Mouse (Mus musculus) stomach, embryonic 14.5 days (tissue): ENCODE measurements around the gene Rgs19. TPM values are rescaled to one million over a fixed set of nuclear protein-coding genes. Genes with fewer than 3 reads are reported as not detected.

Source experiments
- ATAC-seq: fragments of 200-750 bp; cut with Nextera tagmentation; 2 replicates; pipeline ENCODE4 v1.8.0; 2017; ENCODE audit warnings: low read depth, moderate TSS enrichment; ENCODE audit not compliant: insufficient number of reproducible peaks, insufficient read depth, low FRiP score
- H3K27ac ChIP-seq: fragments of 300-500 bp; sonication (generic); 2 replicates; pipeline ENCODE4 v1.5.1; 2014; ENCODE audit warnings: mild to moderate bottlenecking, low read length, moderate library complexity, mixed read lengths
- H3K27me3 ChIP-seq: fragments of 300-500 bp; sonication (generic); 2 replicates; pipeline ENCODE4 v1.6.1; 2014; ENCODE audit warnings: low read length, control low read depth, mixed read lengths; ENCODE audit not compliant: control insufficient read depth, insufficient read depth
- H3K36me3 ChIP-seq: fragments of 300-500 bp; sonication (generic); 2 replicates; pipeline ENCODE4 v1.6.1; 2014; ENCODE audit warnings: mild to moderate bottlenecking, control low read depth, low read length, moderate library complexity, mixed read lengths; ENCODE audit not compliant: control insufficient read depth, insufficient read depth
- H3K4me1 ChIP-seq: fragments of 300-500 bp; sonication (generic); 2 replicates; pipeline ENCODE4 v1.6.1; 2014; ENCODE audit warnings: low read length, control low read depth, mixed read lengths; ENCODE audit not compliant: control insufficient read depth, insufficient read depth
- H3K4me2 ChIP-seq: fragments of 300-500 bp; sonication (generic); replicated peaks from 2 replicates; pipeline ENCODE4 v1.6.1; 2014; ENCODE audit warnings: low read depth, low read length, control low read depth
- H3K4me3 ChIP-seq: fragments of 300-500 bp; sonication (generic); 2 replicates; pipeline ENCODE4 v1.5.1; 2014; ENCODE audit warnings: low read depth, low read length, control low read depth
- H3K9ac ChIP-seq: fragments of 300-500 bp; sonication (generic); replicated peaks from 2 replicates; pipeline ENCODE4 v1.6.1; 2014; ENCODE audit warnings: low read depth, mild to moderate bottlenecking, control low read depth, low read length, moderate library complexity, mixed read lengths
- H3K9me3 ChIP-seq: fragments of 300-500 bp; sonication (generic); 2 replicates; pipeline ENCODE4 v1.6.1; 2016; ENCODE audit warnings: low read depth, low read length, control low read depth; ENCODE audit not compliant: control insufficient read depth
- WGBS: fragments of 180-500 bp; shearing (Covaris S2); extraction: QIAGEN DNeasy Blood & Tissue Kit; methylation state at CpG from one replicate; pipeline ENCODE4 v1.1.7; 2014; 5-methylcytosine and 5-hydroxymethylcytosine counted together
- polyA plus RNA-seq: library from polyadenylated mRNA; unstranded; fragments of >200 nt; fragmentation: Nextera tagmentation; extraction: Ambion mirVana; gene quantifications from 2 replicates; pipeline ENCODE4 v1.2.1, GENCODE M21; 2014

The Rgs19 gene
- polyA plus RNA-seq, 1 experiment from 2014 or later: 88.8 TPM

DNA sequence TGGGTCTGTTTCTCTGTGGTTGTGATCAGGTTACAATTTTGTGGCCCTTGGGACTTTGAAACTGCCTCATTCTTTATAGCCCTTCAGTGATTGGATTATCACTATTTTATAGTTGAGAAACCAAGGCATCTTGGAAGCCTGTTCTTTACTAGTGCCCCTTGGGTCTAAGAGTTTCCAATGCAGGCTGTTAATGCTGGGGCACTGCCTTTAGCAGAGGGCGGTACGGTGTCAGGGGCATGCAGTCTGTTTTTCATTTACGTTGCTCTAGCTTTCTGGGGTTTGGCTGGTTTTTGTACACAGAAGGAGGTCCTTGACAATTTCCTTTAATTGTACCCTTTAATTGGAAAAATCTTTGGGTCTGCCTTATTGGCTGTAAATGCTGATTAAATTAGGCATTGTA, 48.1 kb downstream of the Rgs19 start:
- no peak overlapping the region for H3K27ac ChIP-seq
- ATAC-seq: no peak

GRCm38 (mm10) chr2:181644361-181644760, 49.4 kb downstream of the Rgs19 start:
- no peaks in the 10 kb centered on the region for H3K4me1 ChIP-seq
- no peaks in the 10 kb centered on the region for H3K27me3 ChIP-seq
- no peak overlapping the region for H3K4me2 ChIP-seq
- H3K9me3 ChIP-seq: no peaks in the 10 kb centered on the region
- 90% methylated on average over 2 of the region's 2 CpGs for WGBS
- H3K36me3 ChIP-seq: peaks cover 55% of the 10 kb centered on the region
- no peak overlapping the region for H3K4me3 ChIP-seq
- no peak overlapping the region for H3K27ac ChIP-seq
- no peak overlapping the region for H3K9ac ChIP-seq
- ATAC-seq: no peak

More for the DNA sequence above, 48.1 kb downstream of the Rgs19 start:
- H3K9me3 ChIP-seq: no peaks in the 10 kb centered on the region
- H3K4me3 ChIP-seq: no peak overlapping the region
- no peaks in the 10 kb centered on the region for H3K27me3 ChIP-seq
- H3K4me1 ChIP-seq: no peaks in the 10 kb centered on the region
- 92% methylated on average over 3 of the region's 3 CpGs for WGBS
- no peak overlapping the region for H3K9ac ChIP-seq
- no peak overlapping the region for H3K4me2 ChIP-seq
- peaks cover 63% of the 10 kb centered on the region for H3K36me3 ChIP-seq

Other genes starting within 250 kb of the Rgs19 start
- 9.1 and 9.5 TPM in 2 replicates for gene Zbtb46, start 234.6 kb downstream of the Rgs19 start, polyA plus RNA-seq
- gene Abhd16b, start 200.8 kb downstream of the Rgs19 start, polyA plus RNA-seq: 0.27 and 0.38 TPM in 2 replicates
- gene Tpd52l2, start 196.8 kb downstream of the Rgs19 start, polyA plus RNA-seq: 175 and 178 TPM in 2 replicates
- 78.8 and 83.1 TPM in 2 replicates for gene Dnajc5, start 173.5 kb downstream of the Rgs19 start, polyA plus RNA-seq
- 56.3 and 56.8 TPM in 2 replicates for gene Uckl1, start 109.1 kb downstream of the Rgs19 start, polyA plus RNA-seq
- gene Prpf6, start 102.1 kb downstream of the Rgs19 start, polyA plus RNA-seq: 57.9 and 60.2 TPM in 2 replicates
- gene Zfp512b, start 101.2 kb downstream of the Rgs19 start, polyA plus RNA-seq: 50.6 and 51.6 TPM in 2 replicates
- gene Samd10, start 94.8 kb downstream of the Rgs19 start, polyA plus RNA-seq: 33.1 and 35.0 TPM in 2 replicates
- gene Gm29797, start 36.9 kb downstream of the Rgs19 start, polyA plus RNA-seq: not detected in 2 replicates
- gene Sox18, start 22.3 kb downstream of the Rgs19 start, polyA plus RNA-seq: 25.9 and 28.4 TPM in 2 replicates
- 35.3 and 36.7 TPM in 2 replicates for gene Tcea2, start 13.7 kb downstream of the Rgs19 start, polyA plus RNA-seq
- gene Lkaaear1, start 4.5 kb upstream of the Rgs19 start, polyA plus RNA-seq: not detected in 2 replicates
- gene Oprl1, start 21.0 kb upstream of the Rgs19 start, polyA plus RNA-seq: 3.0 and 3.2 TPM in 2 replicates
- gene Myt1, start 69.4 kb upstream of the Rgs19 start, polyA plus RNA-seq: 3.0 and 3.5 TPM in 2 replicates
- gene Pcmtd2, start 143.9 kb upstream of the Rgs19 start, polyA plus RNA-seq: 25.4 and 30.5 TPM in 2 replicates
- gene Polr3k, start 170.4 kb upstream of the Rgs19 start, polyA plus RNA-seq: 93.2 and 96.0 TPM in 2 replicates